Mouse (Mus musculus): Measurements from ENCODE around the gene Olfr10. TPM values are rescaled to one million over a fixed set of nuclear protein-coding genes. Genes with fewer than 3 reads are reported as not detected.

Olfr10 gene
- polyA plus RNA-seq, 1 experiment from 2014 or later, result not detected

- DNase-seq (ENCODE audit: low spot score), result no peak
- Histone ChIP-seq H3K4me3 (ENCODE audit: low read depth, low read length) (no peak overlapping the region), H3K9me3 (ENCODE audit: control insufficient read depth, low read length) (no peaks in the 10 kb centered on the region), H3K36me3 (ENCODE audit: control insufficient read depth, insufficient read depth, low read length) (peaks cover 19% of the 10 kb centered on the region), H3K9ac (ENCODE audit: low read depth, low read length) (no peak overlapping the region), H3K4me1 (replicated peaks; ENCODE audit: control insufficient read depth, insufficient read depth, low read length) (no peaks in the 10 kb centered on the region), H3K4me2 (no peak overlapping the region), H3K27me3 (replicated peaks; ENCODE audit: control insufficient read depth, insufficient read depth, low read length) (no peaks in the 10 kb centered on the region), H3K27ac (ENCODE audit: low read depth, low read length) (no peak overlapping the region)
- no peak for ATAC-seq (replicated peaks; ENCODE audit: low FRiP score)
- WGBS, result 88% methylated on average over 8 of the region's 8 CpGs
These were observed 39.4 kb upstream of the Olfr10 start for GRCm38 (mm10) chr11:49265101-49265500.

DNA sequence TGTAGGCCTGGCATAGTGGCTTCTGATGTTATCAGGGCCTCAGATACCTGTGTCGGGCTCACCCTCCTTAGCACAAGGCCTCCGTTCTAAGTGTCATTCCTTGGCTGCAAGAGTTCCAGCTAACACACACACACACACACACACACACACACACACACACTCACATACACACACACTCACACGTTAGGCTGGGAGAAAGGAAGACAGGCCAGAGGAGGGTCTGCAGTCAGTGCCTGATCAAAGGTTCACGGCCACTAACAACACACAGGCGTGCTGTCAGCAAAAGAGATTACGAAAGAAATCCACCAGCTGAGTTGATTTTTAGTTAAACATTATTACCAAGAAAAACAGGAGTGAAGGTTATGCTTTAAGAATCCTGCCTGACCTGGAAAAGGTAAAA lies 37.9 kb upstream of the Olfr10 start:
- no peaks in the 10 kb centered on the region for H3K9me3 ChIP-seq (ENCODE audit: control insufficient read depth, low read length)
- H3K4me3 ChIP-seq (ENCODE audit: low read depth, low read length), result no peak overlapping the region
- no peaks in the 10 kb centered on the region for H3K4me1 ChIP-seq (replicated peaks; ENCODE audit: control insufficient read depth, insufficient read depth, low read length)
- ATAC-seq (replicated peaks; ENCODE audit: low FRiP score), result no peak
- no peak overlapping the region for H3K4me2 ChIP-seq
- 70% methylated on average over 6 of the region's 6 CpGs for WGBS
- H3K27ac ChIP-seq (ENCODE audit: low read depth, low read length), result no peak overlapping the region
- H3K9ac ChIP-seq (ENCODE audit: low read depth, low read length), result no peak overlapping the region
- no peak for DNase-seq (ENCODE audit: low spot score)
- H3K27me3 ChIP-seq (replicated peaks; ENCODE audit: control insufficient read depth, insufficient read depth, low read length), result no peaks in the 10 kb centered on the region
- H3K36me3 ChIP-seq (ENCODE audit: control insufficient read depth, insufficient read depth, low read length), result peaks cover 4% of the 10 kb centered on the region

DNA sequence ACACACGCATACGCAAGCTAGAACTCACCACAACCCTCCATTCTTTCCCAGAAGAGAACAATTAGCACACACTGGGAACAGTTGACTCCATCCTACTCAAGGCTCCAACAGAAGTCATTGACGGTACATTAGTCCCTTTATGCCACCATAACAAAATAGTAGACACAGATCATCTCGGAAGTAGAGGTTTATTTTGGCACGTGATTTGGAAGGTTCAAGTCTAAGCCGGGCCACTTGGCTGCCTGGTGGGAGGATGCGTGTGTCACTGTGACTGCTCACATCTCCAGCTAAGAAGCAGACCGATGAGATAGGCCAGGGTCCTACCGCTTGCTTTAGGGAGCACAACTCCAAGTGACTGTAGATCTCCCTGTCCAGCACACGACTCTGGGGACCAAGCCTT lies 37.2 kb upstream of the Olfr10 start:
- H3K27me3 ChIP-seq (replicated peaks; ENCODE audit: control insufficient read depth, insufficient read depth, low read length), result no peaks in the 10 kb centered on the region
- no peak for ATAC-seq (replicated peaks; ENCODE audit: low FRiP score)
- no peak for DNase-seq (ENCODE audit: low spot score)
- WGBS, result 93% methylated on average over 10 of the region's 10 CpGs
- H3K27ac ChIP-seq (ENCODE audit: low read depth, low read length), result no peak overlapping the region
- H3K9me3 ChIP-seq (ENCODE audit: control insufficient read depth, low read length), result no peaks in the 10 kb centered on the region
- H3K4me1 ChIP-seq (replicated peaks; ENCODE audit: control insufficient read depth, insufficient read depth, low read length), result no peaks in the 10 kb centered on the region
- H3K9ac ChIP-seq (ENCODE audit: low read depth, low read length), result no peak overlapping the region
- no peak overlapping the region for H3K4me2 ChIP-seq
- H3K4me3 ChIP-seq (ENCODE audit: low read depth, low read length), result no peak overlapping the region
- no peaks in the 10 kb centered on the region for H3K36me3 ChIP-seq (ENCODE audit: control insufficient read depth, insufficient read depth, low read length)

DNA sequence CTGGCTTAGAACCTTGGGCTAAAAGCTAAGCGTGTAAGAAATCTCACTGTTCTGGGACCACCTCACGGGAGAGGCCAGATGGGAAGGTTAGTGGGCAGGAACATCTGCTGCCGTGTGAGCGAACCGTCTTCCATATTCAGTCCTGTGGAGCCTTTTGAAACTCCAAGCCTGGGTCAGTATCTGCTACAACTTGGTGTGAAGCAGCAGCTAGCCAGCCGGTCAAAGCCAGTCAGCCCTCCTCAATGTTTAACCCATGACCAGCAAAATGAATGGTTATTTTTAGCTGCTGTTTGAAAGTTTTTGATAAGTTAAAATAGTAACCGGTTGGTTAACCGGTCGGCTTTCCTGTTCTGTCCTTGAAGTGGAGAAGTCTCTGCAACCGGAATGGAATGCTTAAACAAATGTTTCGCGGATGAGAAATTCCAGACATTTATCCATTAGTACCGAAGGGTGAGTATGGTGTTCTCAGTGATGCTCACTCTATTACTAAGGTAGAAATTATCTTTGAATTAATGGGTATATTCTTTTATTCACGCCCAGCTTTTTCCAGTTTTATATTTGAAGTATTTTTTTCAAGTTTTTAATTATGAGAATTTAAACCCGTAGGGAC lies 36.5 kb upstream of the Olfr10 start:
- Histone ChIP-seq H3K4me3 (ENCODE audit: low read depth, low read length) (no peak overlapping the region), H3K36me3 (ENCODE audit: control insufficient read depth, insufficient read depth, low read length) (no peaks in the 10 kb centered on the region), H3K27ac (ENCODE audit: low read depth, low read length) (no peak overlapping the region), H3K27me3 (replicated peaks; ENCODE audit: control insufficient read depth, insufficient read depth, low read length) (no peaks in the 10 kb centered on the region), H3K4me2 (no peak overlapping the region), H3K4me1 (replicated peaks; ENCODE audit: control insufficient read depth, insufficient read depth, low read length) (no peaks in the 10 kb centered on the region), H3K9ac (ENCODE audit: low read depth, low read length) (no peak overlapping the region), H3K9me3 (ENCODE audit: control insufficient read depth, low read length) (no peaks in the 10 kb centered on the region)
- 85% methylated on average over 15 of the region's 15 CpGs for WGBS
- ATAC-seq (replicated peaks; ENCODE audit: low FRiP score) (no peak), DNase-seq (ENCODE audit: low spot score) (no peak)

GRCm38 (mm10) chr11:49269761-49270160 lies 34.8 kb upstream of the Olfr10 start:
- H3K9ac ChIP-seq (ENCODE audit: low read depth, low read length), result no peak overlapping the region
- no peaks in the 10 kb centered on the region for H3K36me3 ChIP-seq (ENCODE audit: control insufficient read depth, insufficient read depth, low read length)
- no peaks in the 10 kb centered on the region for H3K9me3 ChIP-seq (ENCODE audit: control insufficient read depth, low read length)
- ATAC-seq (replicated peaks; ENCODE audit: low FRiP score) (no peak), DNase-seq (ENCODE audit: low spot score) (no peak)
- WGBS, result 86% methylated on average over 9 of the region's 9 CpGs
- H3K27ac ChIP-seq (ENCODE audit: low read depth, low read length), result no peak overlapping the region
- no peaks in the 10 kb centered on the region for H3K4me1 ChIP-seq (replicated peaks; ENCODE audit: control insufficient read depth, insufficient read depth, low read length)
- H3K4me2 ChIP-seq, result no peak overlapping the region
- H3K27me3 ChIP-seq (replicated peaks; ENCODE audit: control insufficient read depth, insufficient read depth, low read length), result no peaks in the 10 kb centered on the region
- no peak overlapping the region for H3K4me3 ChIP-seq (ENCODE audit: low read depth, low read length)

GRCm38 (mm10) chr11:49270368-49270767 lies 34.2 kb upstream of the Olfr10 start:
- Histone ChIP-seq H3K4me1 (replicated peaks; ENCODE audit: control insufficient read depth, insufficient read depth, low read length) (no peaks in the 10 kb centered on the region), H3K27me3 (replicated peaks; ENCODE audit: control insufficient read depth, insufficient read depth, low read length) (no peaks in the 10 kb centered on the region), H3K9me3 (ENCODE audit: control insufficient read depth, low read length) (no peaks in the 10 kb centered on the region), H3K27ac (ENCODE audit: low read depth, low read length) (no peak overlapping the region), H3K9ac (ENCODE audit: low read depth, low read length) (no peak overlapping the region), H3K4me3 (ENCODE audit: low read depth, low read length) (no peak overlapping the region), H3K36me3 (ENCODE audit: control insufficient read depth, insufficient read depth, low read length) (no peaks in the 10 kb centered on the region), H3K4me2 (no peak overlapping the region)
- WGBS, result 77% methylated on average over 4 of the region's 4 CpGs
- ATAC-seq (replicated peaks; ENCODE audit: low FRiP score), result no peak
- no peak for DNase-seq (ENCODE audit: low spot score)

DNA sequence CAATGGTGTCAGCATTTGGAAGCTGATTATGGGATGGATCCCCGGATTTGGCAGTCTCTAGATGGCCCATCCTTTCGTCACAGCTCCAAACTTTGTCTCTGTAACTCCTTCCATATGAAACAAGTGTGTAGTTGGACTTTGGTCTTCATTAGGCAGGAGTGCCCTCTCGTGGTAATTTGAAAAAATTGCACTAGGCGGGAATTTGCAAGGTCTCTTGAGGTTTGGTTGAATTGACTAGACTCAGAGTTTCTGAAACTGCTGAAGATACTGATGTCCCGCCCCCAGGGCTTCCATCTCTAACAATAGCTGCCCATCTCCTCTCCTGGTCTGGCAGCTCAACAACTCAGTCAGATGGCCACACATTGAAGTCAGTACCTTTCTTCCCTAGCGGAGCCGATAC lies 33.2 kb upstream of the Olfr10 start:
- Histone ChIP-seq H3K4me2 (no peak overlapping the region), H3K27me3 (replicated peaks; ENCODE audit: control insufficient read depth, insufficient read depth, low read length) (no peaks in the 10 kb centered on the region), H3K4me1 (replicated peaks; ENCODE audit: control insufficient read depth, insufficient read depth, low read length) (no peaks in the 10 kb centered on the region), H3K36me3 (ENCODE audit: control insufficient read depth, insufficient read depth, low read length) (no peaks in the 10 kb centered on the region), H3K9me3 (ENCODE audit: control insufficient read depth, low read length) (no peaks in the 10 kb centered on the region), H3K4me3 (ENCODE audit: low read depth, low read length) (no peak overlapping the region), H3K27ac (ENCODE audit: low read depth, low read length) (no peak overlapping the region), H3K9ac (ENCODE audit: low read depth, low read length) (no peak overlapping the region)
- WGBS, result 29% methylated on average over 7 of the region's 7 CpGs
- DNase-seq (ENCODE audit: low spot score), result no peak
- ATAC-seq (replicated peaks; ENCODE audit: low FRiP score), result no peak

DNA sequence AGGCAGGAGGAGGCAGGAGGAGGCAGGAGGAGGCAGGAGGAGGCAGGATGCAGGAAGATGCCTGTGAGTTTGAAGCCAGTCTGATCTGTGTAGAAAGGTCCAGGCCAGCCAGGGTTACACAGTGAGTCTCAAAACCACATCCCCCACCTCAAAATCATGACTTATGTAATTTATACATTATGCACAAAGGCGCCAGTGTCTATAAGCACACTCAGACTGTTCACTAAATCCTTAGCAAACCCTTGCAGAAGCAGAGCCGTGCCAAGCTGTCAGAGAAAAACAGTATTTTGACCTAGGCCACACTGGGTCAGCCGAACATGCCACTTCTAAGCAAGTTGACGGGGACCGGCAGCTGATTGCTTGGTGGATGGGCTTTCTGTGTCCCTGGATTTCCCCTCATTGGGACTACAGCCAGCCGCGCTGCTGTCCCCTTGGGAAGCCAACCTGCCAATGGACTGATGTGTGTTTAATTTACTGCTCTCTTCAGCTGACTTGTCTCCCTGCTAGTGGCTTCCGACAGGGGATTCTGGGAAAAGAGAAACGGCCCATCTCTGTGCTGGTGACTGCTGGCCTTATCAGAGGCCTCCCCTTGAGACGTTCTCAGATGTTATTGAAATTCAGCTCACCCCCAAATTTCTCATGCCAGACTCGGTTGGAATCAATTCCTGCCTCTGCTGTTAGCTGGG lies 30.6 kb upstream of the Olfr10 start:
- Histone ChIP-seq H3K9ac (ENCODE audit: low read depth, low read length) (no peak overlapping the region), H3K27me3 (replicated peaks; ENCODE audit: control insufficient read depth, insufficient read depth, low read length) (no peaks in the 10 kb centered on the region), H3K9me3 (ENCODE audit: control insufficient read depth, low read length) (no peaks in the 10 kb centered on the region), H3K27ac (ENCODE audit: low read depth, low read length) (no peak overlapping the region), H3K4me1 (replicated peaks; ENCODE audit: control insufficient read depth, insufficient read depth, low read length) (no peaks in the 10 kb centered on the region), H3K4me3 (ENCODE audit: low read depth, low read length) (no peak overlapping the region), H3K36me3 (ENCODE audit: control insufficient read depth, insufficient read depth, low read length) (no peaks in the 10 kb centered on the region), H3K4me2 (no peak overlapping the region)
- 69% methylated on average over 11 of the region's 11 CpGs for WGBS
- ATAC-seq (replicated peaks; ENCODE audit: low FRiP score) (no peak), DNase-seq (ENCODE audit: low spot score) (no peak)

- no peaks in the 10 kb centered on the region for H3K4me1 ChIP-seq (replicated peaks; ENCODE audit: control insufficient read depth, insufficient read depth, low read length)
- H3K9ac ChIP-seq (ENCODE audit: low read depth, low read length), result no peak within 1 kb of the TSS
- ATAC-seq (replicated peaks; ENCODE audit: low FRiP score), result no peak
- WGBS, result 55% methylated on average over 3 of the region's 3 CpGs
- H3K27me3 ChIP-seq (replicated peaks; ENCODE audit: control insufficient read depth, insufficient read depth, low read length), result no peaks in the 10 kb centered on the region
- no peak within 1 kb of the TSS for H3K4me3 ChIP-seq (ENCODE audit: low read depth, low read length)
- DNase-seq (ENCODE audit: low spot score), result no peak
- H3K9me3 ChIP-seq (ENCODE audit: control insufficient read depth, low read length), result no peaks in the 10 kb centered on the region
- H3K4me2 ChIP-seq, result no peak within 1 kb of the TSS
- H3K36me3 ChIP-seq (ENCODE audit: control insufficient read depth, insufficient read depth, low read length), result no peaks in the 10 kb centered on the region
- H3K27ac ChIP-seq (ENCODE audit: low read depth, low read length), result no peak within 1 kb of the TSS
These were observed 26.3 kb upstream of the Olfr10 start, which contains the start of gene Olfr1393 for GRCm38 (mm10) chr11:49278222-49278621. TSS of gene Olfr1393 (plus strand) at chr11:49278304.

All from liver, embryonic 11.5 days (tissue).